ENCODE assay signal across 16 mouse cellular contexts in the genomic region with DNA sequence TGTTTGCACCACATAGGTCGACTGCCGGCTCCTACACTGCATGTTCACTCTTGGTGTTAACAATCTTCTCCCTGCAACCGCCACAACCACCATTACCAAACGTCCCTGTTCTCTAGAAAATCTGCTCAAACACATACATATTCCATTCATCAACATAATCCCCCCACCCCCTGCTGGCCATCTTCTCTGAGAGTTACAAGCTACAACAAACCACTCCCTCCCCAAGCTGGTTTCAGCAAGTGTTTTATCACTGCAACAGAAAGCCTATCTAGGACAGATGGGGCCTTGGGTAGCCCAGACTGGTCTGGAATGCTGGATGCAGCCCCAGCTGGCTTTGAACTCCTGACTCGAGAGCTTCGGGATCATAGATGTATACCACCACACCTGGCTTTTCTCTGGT. TPM values are rescaled to one million over a fixed set of nuclear protein-coding genes. Genes with fewer than 3 reads are reported as not detected.
DNase-seq lines count a peak whose midpoint lies in the region; TF ChIP-seq lines count a peak whose summit lies in the region.
"Had no signal": no experiment of that assay in that cellular context is flagged by ENCODE, and none has a peak within 500 bp of the region (broad histone marks: within the 10 kb centered on the region; RNA-seq: fewer than 3 reads in every experiment).

No protein-coding gene starts in this region.

- no peaks in the 10 kb centered on the region for H3K9me3 ChIP-seq in limb, embryonic 10.5 days (replicated peaks)
- H3K9me3 ChIP-seq: hindbrain, embryonic 12.5 days; neural tube, embryonic 13.5 days had no signal

- intact Hi-C loops in heart, adult 2 months (cut with DNase I), result no loop called here
- intact Hi-C loops in heart, postnatal 14 days (cut with DNase I), result no loop called here

- 85% methylated on average over 6 of the region's 6 CpGs for WGBS in heart, adult 2 months
- WGBS in thymus, adult 2 months, result 83% methylated on average over 6 of the region's 6 CpGs
- WGBS in limb, embryonic 10.5 days, result 90% methylated on average over 6 of the region's 6 CpGs

- H3K27ac ChIP-seq in heart, adult 2 months, result peak overlapping the region; percentile 31; the same call in 1 of the 2 replicates
- peak overlapping the region; percentile 69 for H3K27ac ChIP-seq in thymus, adult 2 months (ENCODE audit: control insufficient read depth, insufficient read depth, low read length)
- 0 out of 2 replicates have a peak overlapping the region, but pooled peaks have one; percentile 5 for H3K27ac ChIP-seq in brown adipose tissue, adult 24 weeks (replicated peaks; ENCODE audit: low read depth, low read length)
- H3K27ac ChIP-seq in limb, embryonic 10.5 days, result no peak overlapping the region
- H3K27ac ChIP-seq: hindbrain, embryonic 12.5 days had no signal

- no peak for TF ChIP-seq POLR2A in heart, adult 2 months (IDR thresholded peaks at IDR 0.05; ENCODE audit: insufficient read depth, low read depth, low read length)
- TF ChIP-seq POLR2A in thymus, adult 2 months (IDR thresholded peaks at IDR 0.05; ENCODE audit: control insufficient read depth, extremely low read depth, insufficient read depth, low read length, poor library complexity), result no peak

- peaks cover 14% of the 10 kb centered on the region for H3K4me1 ChIP-seq in heart, adult 2 months (ENCODE audit: control insufficient read depth, insufficient read depth, low read length)
- peaks cover 40% of the 10 kb centered on the region for H3K4me1 ChIP-seq in thymus, adult 2 months (replicated peaks; ENCODE audit: control insufficient read depth, insufficient read depth, low read length)
- peaks cover 26% of the 10 kb centered on the region for H3K4me1 ChIP-seq in brown adipose tissue, adult 24 weeks (ENCODE audit: control insufficient read depth, insufficient read depth, insufficient read length, low read length)
- peaks cover 27% of the 10 kb centered on the region for H3K4me1 ChIP-seq in limb, embryonic 10.5 days

- H3K9ac ChIP-seq in heart, adult 2 months (ENCODE audit: low read depth, low read length), result no peak overlapping the region
- H3K9ac ChIP-seq: hindbrain, embryonic 12.5 days; neural tube, embryonic 13.5 days had no signal

- H3K79me2 ChIP-seq in heart, adult 2 months (replicated peaks; ENCODE audit: control insufficient read depth, insufficient read depth, low read length), result peaks cover 3% of the 10 kb centered on the region; the same call in 1 of the 2 replicates

- H3K4me3 ChIP-seq in heart, adult 2 months, result no peak overlapping the region
- no peak overlapping the region for H3K4me3 ChIP-seq in thymus, adult 2 months (ENCODE audit: control insufficient read depth, insufficient read depth, low read length)
- 0 out of 2 replicates have a peak overlapping the region, but pooled peaks have one; percentile 3 for H3K4me3 ChIP-seq in brown adipose tissue, adult 24 weeks (ENCODE audit: insufficient read depth, low read depth, low read length)
- no peak overlapping the region for H3K4me3 ChIP-seq in limb, embryonic 10.5 days
- H3K4me3 ChIP-seq: hindbrain, embryonic 12.5 days; neural tube, embryonic 13.5 days had no signal

- no peak for TF ChIP-seq CTCF in heart, adult 2 months (IDR thresholded peaks at IDR 0.05)
- no peak for TF ChIP-seq CTCF in thymus, adult 2 months (IDR thresholded peaks at IDR 0.05; ENCODE audit: borderline replicate concordance, control insufficient read depth, extremely low read depth, insufficient read depth, low read length, poor library complexity)

- no peak for TF ChIP-seq EP300 in heart, adult 2 months (IDR thresholded peaks at IDR 0.05; ENCODE audit: insufficient read depth, low read depth, low read length)

- DNase-seq in heart, adult 2 months, result no peak
- no peak for DNase-seq in heart, postnatal 14 days
- no peak for DNase-seq in thymus, adult 2 months
- no peak for DNase-seq in thymus, adult 18-20 months
- DNase-seq in cerebellum, adult 18-20 months, result no peak
- no peak for DNase-seq in limb, embryonic 10.5 days (ENCODE audit: low spot score)
- DNase-seq: B cell, adult 2 months; cerebellum, adult 11 months; kidney, adult 18-20 months; kidney, postnatal 36 days; layer of hippocampus, postnatal 36 days; lung, adult 18-20 months; thymus, postnatal 25 days had no signal

- H3K27me3 ChIP-seq in heart, adult 2 months (ENCODE audit: control insufficient read depth, insufficient read depth, low read length), result no peaks in the 10 kb centered on the region
- no peaks in the 10 kb centered on the region for H3K27me3 ChIP-seq in thymus, adult 2 months (ENCODE audit: control insufficient read depth, insufficient read depth, low read length)
- H3K27me3 ChIP-seq in limb, embryonic 10.5 days (ENCODE audit: low read depth, poor library complexity, severe bottlenecking), result no peaks in the 10 kb centered on the region
- H3K27me3 ChIP-seq: hindbrain, embryonic 12.5 days; neural tube, embryonic 13.5 days had no signal

- H3K36me3 ChIP-seq in heart, adult 2 months (ENCODE audit: control insufficient read depth, insufficient read depth, low read length), result no peaks in the 10 kb centered on the region; the same call in 1 of the 2 replicates
- no peaks in the 10 kb centered on the region for H3K36me3 ChIP-seq in thymus, adult 2 months (ENCODE audit: control insufficient read depth, insufficient read depth, low read length)
- H3K36me3 ChIP-seq in limb, embryonic 10.5 days, result peaks cover 9% of the 10 kb centered on the region; the same call in 1 of the 2 replicates
- H3K36me3 ChIP-seq: hindbrain, embryonic 12.5 days; neural tube, embryonic 13.5 days had no signal

RNA-seq across cellular contexts. Expression of a gene that starts 3.2 kb away (rescaled TPM):
- 10 to 100 TPM; 10.6 to 11.1 TPM for total RNA-seq in heart, adult 2 months (2021)
- 6.7 and 10.2 TPM in 2 replicates for polyA plus RNA-seq in heart, adult 2 months (2012; rRNA removed)
- total RNA-seq in heart, postnatal 14 days (2021), result 10 to 100 TPM; 14.8 to 14.9 TPM
- polyA plus RNA-seq in thymus, adult 2 months (2012; rRNA removed), result 26.1 and 28.3 TPM in 2 replicates
- 9.0 and 9.3 TPM in 2 replicates for polyA plus RNA-seq in brown adipose tissue, adult 24 weeks (2012; ENCODE audit: insufficient read depth, insufficient read length, missing spikeins)
- 12.2 and 13.2 TPM in 2 replicates for polyA plus RNA-seq in limb, embryonic 10.5 days (2016; fragmentation: Nextera tagmentation; extraction: Ambion mirVana)

RNA-seq across cellular contexts. Expression of a gene that starts 42.5 kb away (rescaled TPM):
- 100 to 1,000 TPM; 418 to 454 TPM for total RNA-seq in heart, adult 2 months (2021)
- polyA plus RNA-seq in heart, adult 2 months (2012; rRNA removed), result 101 and 165 TPM in 2 replicates
- 100 to 1,000 TPM; 489 to 510 TPM for total RNA-seq in heart, postnatal 14 days (2021)
- polyA plus RNA-seq in thymus, adult 2 months (2012; rRNA removed), result 216 and 231 TPM in 2 replicates
- polyA plus RNA-seq in brown adipose tissue, adult 24 weeks (2012; ENCODE audit: insufficient read depth, insufficient read length, missing spikeins), result 52.5 and 54.2 TPM in 2 replicates
- 13.3 and 16.4 TPM in 2 replicates for polyA plus RNA-seq in limb, embryonic 10.5 days (2016; fragmentation: Nextera tagmentation; extraction: Ambion mirVana)
